Mouse (Mus musculus): ENCODE measurements around the gene Rnf227.

DNA sequence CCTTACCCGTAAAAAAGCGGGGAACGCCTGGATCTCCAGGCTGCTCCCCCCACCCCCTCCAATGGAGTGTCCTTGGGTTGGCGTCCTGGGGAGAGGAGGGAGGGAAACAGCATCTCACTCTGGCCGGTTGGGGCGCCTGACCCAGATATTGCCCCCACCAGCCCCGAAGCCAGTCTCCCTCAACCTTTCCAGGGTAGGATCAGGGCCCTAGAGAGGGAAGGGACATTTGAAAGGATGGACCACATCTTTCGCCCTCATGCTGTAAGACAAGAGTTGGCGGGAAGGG, 13.2 kb upstream of the Rnf227 start:
- TF ChIP-seq MYOD1 (IDR thresholded peaks at IDR 0.05; ENCODE audit: control insufficient read depth in 1 of 3, insufficient read length in 2 of 3, low read depth in 2 of 3) (no peak), POLR2A (IDR thresholded peaks at IDR 0.05; ENCODE audit: insufficient read length, low read depth) (no peak), POLR2AphosphoS2 (IDR thresholded peaks at IDR 0.05; ENCODE audit: insufficient read length, low read depth) (no peak), CEBPB (IDR thresholded peaks at IDR 0.05; ENCODE audit: insufficient read depth, poor library complexity, severe bottlenecking) (no peak), USF1 (IDR thresholded peaks at IDR 0.05; ENCODE audit: low read depth) (no peak), MYOG (IDR thresholded peaks at IDR 0.05; ENCODE audit: control insufficient read depth in 1 of 3, insufficient read depth in 1 of 3, insufficient read length in 2 of 3, low read depth in 2 of 3) (no peak), MAX (IDR thresholded peaks at IDR 0.05; ENCODE audit: low read depth) (no peak), REST (IDR thresholded peaks at IDR 0.05; ENCODE audit: insufficient read depth, insufficient read length) (no peak), E2F4 (IDR thresholded peaks at IDR 0.05; ENCODE audit: insufficient read depth) (no peak), TCF12 (IDR thresholded peaks at IDR 0.05; ENCODE audit: insufficient read depth, poor library complexity, severe bottlenecking) (no peak), TCF3 (IDR thresholded peaks at IDR 0.05; ENCODE audit: insufficient read length, low read depth) (no peak), SRF (IDR thresholded peaks at IDR 0.05; ENCODE audit: control insufficient read depth, insufficient read length, low read depth) (no peak)

All from myocyte (in vitro differentiated cells).